Comparison of ENCODE assay signal across 8 mouse cellular contexts in genomic region chr10:111506101-111506925, GRCm38 (mm10). TPM values are rescaled to one million over a fixed set of nuclear protein-coding genes. Genes with fewer than 3 reads are reported as not detected.
A peak's percentile ranks its signal among the peaks of the same experiment; 100 is the strongest.
DNase-seq lines count a peak whose midpoint lies in the region; ATAC-seq and TF ChIP-seq lines count a peak whose summit lies in the region.

Gene Phlda1 (plus strand): TSS chr10:111506286.

- H3K27ac ChIP-seq in ES-E14 (ENCODE audit: insufficient read depth, low read depth, low read length, poor library complexity, severe bottlenecking): no peak within 1 kb of the TSS
- peak within 1 kb of the TSS; percentile 88 for H3K27ac ChIP-seq in forebrain, postnatal 0 days (ENCODE audit: low read depth, low read length)
- H3K27ac ChIP-seq in lung, embryonic 15.5 days: peak within 1 kb of the TSS; percentile 94

- in situ Hi-C loops in ES-E14 (cut with MboI; ENCODE audit: low sequenced_read_pairs in 2 of 2, unreplicated experiment in 2 of 2): loop anchor here in 1 of 2 experiments (10.0 kb wide), 1 partner anchor 148 kb away; no protein-coding TSS in a partner anchor

- H3K27me3 ChIP-seq in forebrain, postnatal 0 days (ENCODE audit: insufficient read depth, low read length): no peaks in the 10 kb centered on the region
- H3K27me3 ChIP-seq in lung, embryonic 15.5 days: no peaks in the 10 kb centered on the region

- peak within 1 kb of the TSS; percentile 79 for H3K9ac ChIP-seq in ES-E14 (ENCODE audit: insufficient read depth, low read depth, low read length, poor library complexity, severe bottlenecking)
- peak within 1 kb of the TSS; percentile 85 for H3K9ac ChIP-seq in forebrain, postnatal 0 days
- peak within 1 kb of the TSS; percentile 78 for H3K9ac ChIP-seq in lung, embryonic 15.5 days

- no peaks in the 10 kb centered on the region for H3K36me3 ChIP-seq in ES-E14 (ENCODE audit: control insufficient read depth, insufficient read depth, low read length, poor library complexity, severe bottlenecking)
- no peaks in the 10 kb centered on the region for H3K36me3 ChIP-seq in forebrain, postnatal 0 days (ENCODE audit: insufficient read depth)
- no peaks in the 10 kb centered on the region for H3K36me3 ChIP-seq in lung, embryonic 15.5 days

- peaks cover 5 to 6% of the 10 kb centered on the region in 2 experiments for H3K4me1 ChIP-seq in ES-E14 (ENCODE audit: control insufficient read depth in 2 of 2, insufficient read depth in 2 of 2, low read length in 2 of 2, poor library complexity in 1 of 2)
- H3K4me1 ChIP-seq in forebrain, postnatal 0 days (ENCODE audit: insufficient read depth): 0 out of 2 replicates have a peak, but pooled peaks cover 10% of the 10 kb centered on the region
- peaks cover 43% of the 10 kb centered on the region for H3K4me1 ChIP-seq in lung, embryonic 15.5 days

- WGBS in forebrain, postnatal 0 days: 3% methylated on average over 68 of the region's 94 CpGs
- under 1% methylated on average over 74 of the region's 94 CpGs for WGBS in lung, embryonic 15.5 days

- ATAC-seq in forebrain, postnatal 0 days: peak; percentile 87
- peak; percentile 95 for ATAC-seq in lung, embryonic 15.5 days (ENCODE audit: borderline replicate concordance, extremely low read depth, low FRiP score, low TSS enrichment)

- H3K4me2 ChIP-seq in forebrain, postnatal 0 days (ENCODE audit: low read depth): peak within 1 kb of the TSS; percentile 81
- H3K4me2 ChIP-seq in lung, embryonic 15.5 days: peak within 1 kb of the TSS; percentile 69

- H3K4me3 ChIP-seq in ES-E14 (ENCODE audit: insufficient read depth in 1 of 2, low read depth in 1 of 2, low read length in 2 of 2, poor library complexity in 1 of 2, severe bottlenecking in 1 of 2): peak within 1 kb of the TSS; percentile 80 to 92
- peak within 1 kb of the TSS; percentile 60 for H3K4me3 ChIP-seq in forebrain, postnatal 0 days (ENCODE audit: low read depth, low read length)
- H3K4me3 ChIP-seq in lung, embryonic 15.5 days: peak within 1 kb of the TSS; percentile 65

- H3K9me3 ChIP-seq in ES-E14 (ENCODE audit: control insufficient read depth, insufficient read depth, low read depth, low read length): no peaks in the 10 kb centered on the region
- no peaks in the 10 kb centered on the region for H3K9me3 ChIP-seq in forebrain, postnatal 0 days (ENCODE audit: low read length)
- no peaks in the 10 kb centered on the region for H3K9me3 ChIP-seq in lung, embryonic 15.5 days

- peak; percentile 48; the same call in 1 of the 2 replicates for TF ChIP-seq CTCF in forebrain, postnatal 0 days (IDR thresholded peaks at IDR 0.05; ENCODE audit: low read depth)

- DNase-seq in ES-E14 (ENCODE audit: low read depth, low spot score): peak; percentile 60
- peak; percentile 79 to 88 for DNase-seq in cerebellum, adult 18-20 months
- peak; percentile 90 for DNase-seq in forebrain, postnatal 0 days
- DNase-seq in heart, postnatal 4 days: peak; percentile 97
- peak; percentile 88 to 90 for DNase-seq in layer of hippocampus, adult 8-10 months (ENCODE audit: low spot score in 2 of 2)
- DNase-seq in ovary, adult 18-20 months (ENCODE audit: low spot score): peak; percentile 91
- DNase-seq in thymus, postnatal 0 days (ENCODE audit: low spot score): peak; percentile 95

TF ChIP-seq in ES-E14, 5 proteins besides CTCF, POLR2A, EP300 and RAD21:
- no peak for TF ChIP-seq HCFC1 (IDR thresholded peaks at IDR 0.05; ENCODE audit: borderline replicate concordance, insufficient read depth, low read length)
- TF ChIP-seq ZC3H11A (IDR thresholded peaks at IDR 0.05; ENCODE audit: borderline replicate concordance, low read depth, low read length): no peak
- no peak for TF ChIP-seq MAFK (IDR thresholded peaks at IDR 0.05; ENCODE audit: insufficient read depth, low read depth, low read length)
- TF ChIP-seq ZNF384 (IDR thresholded peaks at IDR 0.05; ENCODE audit: low read depth, low read length): no peak
- no peak for TF ChIP-seq CHD2 (IDR thresholded peaks at IDR 0.05; ENCODE audit: low read depth, low read length)

RNA-seq across cellular contexts. Expression of gene Phlda1, which starts in this region (rescaled TPM):
- 3.9 and 9.8 TPM in 2 replicates for total RNA-seq in ES-E14 (2012; rRNA removed)
- 8.9 and 9.2 TPM in 2 replicates for total RNA-seq in forebrain, postnatal 0 days (2014; rRNA removed)
- polyA plus RNA-seq in forebrain, postnatal 0 days (2015; fragmentation: Nextera tagmentation; extraction: Ambion mirVana): 29.3 and 31.3 TPM in 2 replicates
- total RNA-seq in heart, postnatal 4 days (2021): 10 to 100 TPM; 33.7 to 35.1 TPM
- 10 to 100 TPM; 18.7 to 22.0 (median 20.2) TPM for total RNA-seq in layer of hippocampus, adult 8-10 months (2022)
- 113 and 116 TPM in 2 replicates for polyA plus RNA-seq in lung, embryonic 15.5 days (2015; fragmentation: Nextera tagmentation; extraction: Ambion mirVana)
- polyA plus RNA-seq in thymus, postnatal 0 days (2015; fragmentation: Nextera tagmentation; extraction: Ambion mirVana): 61.1 and 64.1 TPM in 2 replicates
